Mouse (Mus musculus): ENCODE measurements at regions not wholly inside any gene's neighbourhood (a gene's known extent, or its start where the extent isn't known, plus 50 kb on each side); places are given as distances from the start of the nearest gene placed in this dataset.

DNA sequence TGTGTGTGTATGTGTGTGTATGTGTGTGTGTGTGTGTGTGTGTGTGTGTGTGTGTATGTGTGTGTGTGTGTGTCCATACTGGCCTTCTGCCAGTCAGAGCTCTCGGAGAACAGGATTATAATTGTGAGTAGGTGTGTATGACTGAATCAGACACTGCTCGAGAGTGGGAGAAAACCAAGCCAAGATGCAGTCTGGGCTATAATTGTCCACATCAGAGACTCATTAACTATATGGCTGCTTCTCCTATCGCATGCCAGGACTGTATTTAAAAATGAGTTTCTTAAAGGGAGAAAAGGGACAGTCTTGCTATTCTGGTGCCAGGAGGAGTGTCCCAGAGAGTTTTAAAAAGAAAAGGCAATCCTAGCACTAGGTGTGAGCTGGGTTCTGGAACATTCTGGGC, 58.7 kb upstream of the Adpgk start:
- no peaks in the 10 kb centered on the region for H3K9me3 ChIP-seq
- no peak overlapping the region for H3K4me3 ChIP-seq
- H3K9ac ChIP-seq, result no peak overlapping the region
- WGBS, result 30% methylated on average over 3 of the region's 3 CpGs
- H3K27ac ChIP-seq, result no peak overlapping the region
- no peaks in the 10 kb centered on the region for H3K36me3 ChIP-seq
- no peak overlapping the region for H3K4me2 ChIP-seq
- peaks cover 3% of the 10 kb centered on the region; the same call in 1 of the 2 replicates for H3K4me1 ChIP-seq
- no peaks in the 10 kb centered on the region for H3K27me3 ChIP-seq
- ATAC-seq (ENCODE audit: insufficient number of reproducible peaks, low FRiP score, low TSS enrichment, low read depth), result no peak

DNA sequence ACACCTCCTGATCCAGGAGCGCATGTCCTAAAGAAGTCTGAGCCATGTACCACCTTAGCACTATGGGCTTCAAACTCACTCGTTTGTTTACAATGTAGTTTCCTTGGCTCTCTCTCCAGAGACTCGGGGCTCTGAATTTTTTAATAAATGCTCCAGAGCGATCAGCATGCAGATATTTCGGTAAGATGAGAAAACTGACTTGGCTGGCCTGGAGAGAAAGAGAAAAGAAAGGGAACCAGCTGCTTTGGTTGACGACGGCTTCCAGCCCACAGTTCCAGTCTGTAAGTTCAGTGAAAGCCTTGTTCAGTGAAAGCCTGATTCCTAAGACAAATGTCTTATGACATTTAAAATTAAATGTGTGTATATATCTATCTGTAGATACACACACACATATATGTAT, 59.4 kb upstream of the Adpgk start:
- Histone ChIP-seq H3K9ac (no peak overlapping the region), H3K9me3 (no peaks in the 10 kb centered on the region), H3K4me2 (no peak overlapping the region), H3K4me3 (no peak overlapping the region), H3K36me3 (no peaks in the 10 kb centered on the region), H3K27ac (no peak overlapping the region), H3K27me3 (no peaks in the 10 kb centered on the region), H3K4me1 (peaks cover 3% of the 10 kb centered on the region; the same call in 1 of the 2 replicates)
- ATAC-seq (ENCODE audit: insufficient number of reproducible peaks, low FRiP score, low TSS enrichment, low read depth), result no peak
- WGBS, result 61% methylated on average over 7 of the region's 7 CpGs

- Histone ChIP-seq H3K9me3 (no peaks in the 10 kb centered on the region), H3K27me3 (no peaks in the 10 kb centered on the region), H3K4me3 (no peak overlapping the region), H3K4me1 (peaks cover 3% of the 10 kb centered on the region; the same call in 1 of the 2 replicates), H3K9ac (no peak overlapping the region), H3K27ac (no peak overlapping the region), H3K4me2 (no peak overlapping the region), H3K36me3 (no peaks in the 10 kb centered on the region)
- ATAC-seq (ENCODE audit: insufficient number of reproducible peaks, low FRiP score, low TSS enrichment, low read depth), result no peak
- WGBS, result 74% methylated on average over 5 of the region's 5 CpGs
Observed at GRCm38 (mm10) chr9:59231186-59231585, 60.2 kb upstream of the Adpgk start.

DNA sequence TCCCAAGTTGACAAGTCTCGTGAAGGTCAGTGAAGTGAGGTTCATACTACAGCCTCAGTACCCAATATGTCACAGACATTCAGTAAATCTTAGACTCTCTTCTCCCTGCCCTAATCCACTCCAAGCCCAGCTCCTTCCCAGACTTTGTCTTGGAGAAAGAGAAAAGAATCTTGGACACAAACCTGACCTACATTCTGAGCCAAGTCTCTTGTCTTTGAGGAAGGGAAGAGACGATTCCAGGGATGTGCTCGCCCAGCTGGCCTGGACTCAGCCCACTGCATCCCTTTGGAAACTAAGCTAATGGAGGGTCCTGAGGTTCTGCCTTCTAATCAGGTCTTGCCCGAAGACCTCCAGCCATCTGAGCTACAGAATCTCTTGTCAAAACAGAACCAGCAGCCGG, 61.2 kb upstream of the Adpgk start:
- no peak overlapping the region for H3K27ac ChIP-seq
- no peak for ATAC-seq (ENCODE audit: insufficient number of reproducible peaks, low FRiP score, low TSS enrichment, low read depth)
- 80% methylated on average over 5 of the region's 5 CpGs for WGBS
- no peaks in the 10 kb centered on the region for H3K36me3 ChIP-seq
- H3K9me3 ChIP-seq, result no peaks in the 10 kb centered on the region
- H3K4me1 ChIP-seq, result peaks cover 3% of the 10 kb centered on the region; the same call in 1 of the 2 replicates
- no peak overlapping the region for H3K4me3 ChIP-seq
- H3K9ac ChIP-seq, result no peak overlapping the region
- H3K4me2 ChIP-seq, result no peak overlapping the region
- H3K27me3 ChIP-seq, result no peaks in the 10 kb centered on the region

- no peaks in the 10 kb centered on the region for H3K27me3 ChIP-seq
- no peak for ATAC-seq (ENCODE audit: insufficient number of reproducible peaks, low FRiP score, low TSS enrichment, low read depth)
- no peak overlapping the region for H3K27ac ChIP-seq
- H3K9me3 ChIP-seq, result no peaks in the 10 kb centered on the region
- no peaks in the 10 kb centered on the region for H3K36me3 ChIP-seq
- H3K4me1 ChIP-seq, result peaks cover 2% of the 10 kb centered on the region; the same call in 1 of the 2 replicates
- H3K9ac ChIP-seq, result no peak overlapping the region
- no peak overlapping the region for H3K4me3 ChIP-seq
- 77% methylated on average over 4 of the region's 4 CpGs for WGBS
- H3K4me2 ChIP-seq, result no peak overlapping the region
Observed at GRCm38 (mm10) chr9:59227948-59228347, 63.4 kb upstream of the Adpgk start.

- Histone ChIP-seq H3K4me2 (no peak overlapping the region), H3K9me3 (no peaks in the 10 kb centered on the region), H3K27ac (no peak overlapping the region), H3K9ac (no peak overlapping the region), H3K36me3 (no peaks in the 10 kb centered on the region), H3K4me3 (no peak overlapping the region), H3K27me3 (no peaks in the 10 kb centered on the region), H3K4me1 (no peaks in the 10 kb centered on the region)
- 76% methylated on average over 4 of the region's 4 CpGs for WGBS
- ATAC-seq (ENCODE audit: insufficient number of reproducible peaks, low FRiP score, low TSS enrichment, low read depth), result no peak
Observed at GRCm38 (mm10) chr9:59226361-59226760, 65.0 kb upstream of the Adpgk start.

- Histone ChIP-seq H3K4me3 (no peak overlapping the region), H3K4me1 (no peaks in the 10 kb centered on the region), H3K27ac (no peak overlapping the region), H3K27me3 (no peaks in the 10 kb centered on the region), H3K9me3 (no peaks in the 10 kb centered on the region), H3K4me2 (no peak overlapping the region), H3K36me3 (no peaks in the 10 kb centered on the region), H3K9ac (no peak overlapping the region)
- ATAC-seq (ENCODE audit: insufficient number of reproducible peaks, low FRiP score, low TSS enrichment, low read depth), result no peak
- WGBS, result 77% methylated on average over 4 of the region's 4 CpGs
Observed at GRCm38 (mm10) chr9:59219277-59219676, 72.1 kb upstream of the Adpgk start.

- no peak overlapping the region for H3K4me2 ChIP-seq
- no peaks in the 10 kb centered on the region for H3K9me3 ChIP-seq
- ATAC-seq (ENCODE audit: insufficient number of reproducible peaks, low FRiP score, low TSS enrichment, low read depth), result no peak
- no peak overlapping the region for H3K9ac ChIP-seq
- 69% methylated on average over 15 of the region's 15 CpGs for WGBS
- H3K27me3 ChIP-seq, result no peaks in the 10 kb centered on the region
- no peak overlapping the region for H3K27ac ChIP-seq
- H3K4me3 ChIP-seq, result no peak overlapping the region
- peaks cover 27% of the 10 kb centered on the region for H3K4me1 ChIP-seq
- no peaks in the 10 kb centered on the region for H3K36me3 ChIP-seq
Observed at GRCm38 (mm10) chr9:59202654-59203514, 88.5 kb upstream of the Adpgk start.

DNA sequence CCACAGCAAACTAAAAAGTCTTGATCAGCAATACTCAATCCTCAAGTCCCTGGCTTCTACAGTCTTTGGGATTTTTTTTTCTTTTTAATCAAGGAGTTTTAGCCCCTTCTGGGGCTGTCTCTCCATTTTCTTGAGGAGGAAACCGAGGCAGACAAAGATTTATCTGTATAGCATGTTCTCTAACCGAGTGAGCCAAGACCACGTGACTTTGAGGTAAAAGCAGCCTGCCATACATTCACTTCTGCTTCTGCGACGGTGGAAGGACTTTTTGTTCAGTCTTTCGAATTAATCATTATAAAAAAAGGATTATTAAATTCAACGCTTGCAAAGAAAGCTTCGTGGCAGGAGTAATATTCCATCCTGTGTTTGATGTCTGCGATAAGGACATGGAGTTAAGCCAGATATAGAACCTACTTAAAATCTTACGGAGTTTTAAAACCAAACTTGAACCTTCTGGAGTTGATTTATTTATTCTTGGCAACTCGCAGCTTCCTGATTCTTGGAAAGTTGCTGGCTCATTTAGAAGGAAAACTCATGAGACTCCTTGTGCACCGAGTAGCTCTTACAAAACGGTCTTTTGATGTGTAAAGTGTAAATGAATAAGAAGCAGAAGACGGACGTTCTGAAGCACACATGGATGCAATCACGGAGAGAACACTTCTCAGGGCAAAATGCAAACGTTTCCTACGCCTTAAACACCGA, 91.7 kb upstream of the Adpgk start:
- no peak overlapping the region for H3K9ac ChIP-seq
- no peaks in the 10 kb centered on the region for H3K36me3 ChIP-seq
- H3K27me3 ChIP-seq, result no peaks in the 10 kb centered on the region
- WGBS, result 28% methylated on average over 19 of the region's 19 CpGs
- peak overlapping the region; percentile 9; the same call in 1 of the 2 replicates for H3K4me3 ChIP-seq
- H3K27ac ChIP-seq, result peak overlapping the region; percentile 48; the same call in 1 of the 2 replicates
- peak overlapping the region; percentile 12 for H3K4me2 ChIP-seq
- 0 out of 2 replicates have a peak, but pooled peaks have one; percentile 56 for ATAC-seq (ENCODE audit: insufficient number of reproducible peaks, low FRiP score, low TSS enrichment, low read depth)
- no peaks in the 10 kb centered on the region for H3K9me3 ChIP-seq
- peaks cover 31% of the 10 kb centered on the region for H3K4me1 ChIP-seq

GRCm38 (mm10) chr9:59198221-59198875, 93.0 kb upstream of the Adpgk start:
- Histone ChIP-seq H3K36me3 (no peaks in the 10 kb centered on the region), H3K27me3 (no peaks in the 10 kb centered on the region), H3K4me2 (no peak overlapping the region), H3K27ac (no peak overlapping the region), H3K9me3 (no peaks in the 10 kb centered on the region), H3K9ac (no peak overlapping the region), H3K4me1 (peaks cover 31% of the 10 kb centered on the region), H3K4me3 (no peak overlapping the region)
- WGBS, result 24% methylated on average over 6 of the region's 6 CpGs
- no peak for ATAC-seq (ENCODE audit: insufficient number of reproducible peaks, low FRiP score, low TSS enrichment, low read depth)

DNA sequence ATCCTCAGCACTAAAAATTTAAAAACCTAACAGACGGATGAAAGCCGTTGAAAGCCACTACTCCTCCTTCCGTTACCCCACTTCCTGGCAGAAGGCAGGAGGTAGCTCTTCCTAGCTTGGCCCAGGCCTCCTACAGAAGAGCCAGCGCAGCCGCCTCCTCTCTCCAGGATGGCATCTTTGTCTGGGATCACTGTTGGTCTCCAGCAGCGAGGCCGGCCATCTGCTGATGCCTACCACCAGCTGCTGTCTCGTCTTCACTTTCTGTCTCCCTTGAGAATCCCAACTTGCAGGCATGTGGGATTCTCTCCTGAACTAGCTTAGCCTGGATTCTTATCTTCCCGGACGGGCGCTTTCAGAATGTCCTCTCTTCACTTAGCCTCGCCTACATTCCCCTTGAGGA, 93.9 kb upstream of the Adpgk start:
- peaks cover 25% of the 10 kb centered on the region for H3K4me1 ChIP-seq
- 78% methylated on average over 12 of the region's 12 CpGs for WGBS
- no peaks in the 10 kb centered on the region for H3K36me3 ChIP-seq
- no peak overlapping the region for H3K27ac ChIP-seq
- no peaks in the 10 kb centered on the region for H3K27me3 ChIP-seq
- H3K4me3 ChIP-seq, result no peak overlapping the region
- H3K9me3 ChIP-seq, result no peaks in the 10 kb centered on the region
- no peak overlapping the region for H3K4me2 ChIP-seq
- no peak overlapping the region for H3K9ac ChIP-seq
- ATAC-seq (ENCODE audit: insufficient number of reproducible peaks, low FRiP score, low TSS enrichment, low read depth), result no peak

DNA sequence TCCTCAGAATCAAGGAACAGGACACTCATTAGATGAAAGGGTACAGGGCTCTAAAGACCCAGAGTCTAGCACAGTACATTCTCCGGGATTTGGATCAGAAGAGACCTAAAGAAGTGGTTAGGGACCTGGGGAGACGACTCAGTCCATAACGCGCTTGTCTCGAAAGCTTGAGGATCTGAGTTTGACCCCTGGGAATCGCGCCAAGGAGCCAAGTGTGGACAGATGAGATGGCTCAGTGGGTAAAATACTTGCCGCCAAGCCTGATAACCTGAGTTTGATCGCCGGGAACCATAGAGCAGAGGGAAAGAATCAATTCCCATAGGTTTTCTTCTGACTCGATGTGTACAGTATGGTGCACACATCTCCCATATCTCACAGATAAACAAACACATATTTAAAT, 97.4 kb upstream of the Adpgk start:
- Histone ChIP-seq H3K36me3 (no peaks in the 10 kb centered on the region), H3K4me1 (peaks cover 19% of the 10 kb centered on the region), H3K27me3 (no peaks in the 10 kb centered on the region), H3K27ac (no peak overlapping the region), H3K9ac (no peak overlapping the region), H3K4me2 (no peak overlapping the region), H3K4me3 (no peak overlapping the region), H3K9me3 (no peaks in the 10 kb centered on the region)
- no peak for ATAC-seq (ENCODE audit: insufficient number of reproducible peaks, low FRiP score, low TSS enrichment, low read depth)
- 91% methylated on average over 11 of the region's 11 CpGs for WGBS

All from limb, embryonic 15.5 days (tissue).